Mouse (Mus musculus) thymus, adult 2 months (tissue): ENCODE results near the gene Inhbc. TPM values are rescaled to one million over a fixed set of nuclear protein-coding genes. Genes with fewer than 3 reads are reported as not detected.
"Not testable (repeated sequence)": the region's sequence is repeated elsewhere in the genome, so short reads cannot be mapped to it uniquely, and the experiment has no call there.

Experiments used
- DNase-seq: peaks from one replicate; pipeline ENCODE4 v3.0.0; 2021
- H3K27ac ChIP-seq: fragments of 200-500 bp; 2 replicates; pipeline ENCODE4 v1.5.1; 2012; ENCODE audit warnings: low read length, control low read depth; ENCODE audit not compliant: control insufficient read depth, insufficient read depth
- H3K27me3 ChIP-seq: fragments of 200-500 bp; 2 replicates; pipeline ENCODE4 v1.6.1; 2012; ENCODE audit warnings: mild to moderate bottlenecking, low read length, moderate library complexity, mixed read lengths; ENCODE audit not compliant: control insufficient read depth, insufficient read depth
- H3K36me3 ChIP-seq: fragments of 200-500 bp; 2 replicates; pipeline ENCODE4 v1.6.1; 2012; ENCODE audit warnings: mild to moderate bottlenecking, low read length, moderate library complexity; ENCODE audit not compliant: control insufficient read depth, insufficient read depth
- H3K4me1 ChIP-seq: fragments of 200-500 bp; replicated peaks from 2 replicates; pipeline ENCODE4 v1.6.1; 2012; ENCODE audit warnings: low read length; ENCODE audit not compliant: control insufficient read depth, insufficient read depth
- H3K4me3 ChIP-seq: fragments of 200-500 bp; 2 replicates; pipeline ENCODE4 v1.5.1; 2012; ENCODE audit warnings: mild to moderate bottlenecking, low read length, control low read depth, moderate library complexity; ENCODE audit not compliant: control insufficient read depth, insufficient read depth
- CTCF ChIP-seq: fragments of 200-500 bp; IDR thresholded peaks from 2 replicates; pipeline ENCODE4 v1.5.1; 2012; ENCODE audit warnings: mild to moderate bottlenecking, control low read depth, low read length, moderate library complexity, borderline replicate concordance; ENCODE audit not compliant: control insufficient read depth, poor library complexity, insufficient read depth; ENCODE audit errors: extremely low read depth
- POLR2A ChIP-seq: fragments of 200-500 bp; IDR thresholded peaks from 2 replicates; pipeline ENCODE4 v1.6.1; 2012; ENCODE audit warnings: mild to moderate bottlenecking, low read length, control low read depth, moderate library complexity; ENCODE audit not compliant: control insufficient read depth, poor library complexity, insufficient read depth; ENCODE audit errors: extremely low read depth
- WGBS: fragments of 180-500 bp; shearing (Covaris S2); methylation state at CpG from one replicate; pipeline ENCODE4 v1.1.7; 2018; 5-methylcytosine and 5-hydroxymethylcytosine counted together
- polyA plus RNA-seq: library from polyadenylated mRNA; depleted of rRNA; stranded (reverse); fragments of >200 nt; gene quantifications from 2 replicates; pipeline ENCODE4 v1.2.3, GENCODE M21; 2012; rRNA removed

Gene Inhbc
- polyA plus RNA-seq, 1 experiment, result not detected

DNA sequence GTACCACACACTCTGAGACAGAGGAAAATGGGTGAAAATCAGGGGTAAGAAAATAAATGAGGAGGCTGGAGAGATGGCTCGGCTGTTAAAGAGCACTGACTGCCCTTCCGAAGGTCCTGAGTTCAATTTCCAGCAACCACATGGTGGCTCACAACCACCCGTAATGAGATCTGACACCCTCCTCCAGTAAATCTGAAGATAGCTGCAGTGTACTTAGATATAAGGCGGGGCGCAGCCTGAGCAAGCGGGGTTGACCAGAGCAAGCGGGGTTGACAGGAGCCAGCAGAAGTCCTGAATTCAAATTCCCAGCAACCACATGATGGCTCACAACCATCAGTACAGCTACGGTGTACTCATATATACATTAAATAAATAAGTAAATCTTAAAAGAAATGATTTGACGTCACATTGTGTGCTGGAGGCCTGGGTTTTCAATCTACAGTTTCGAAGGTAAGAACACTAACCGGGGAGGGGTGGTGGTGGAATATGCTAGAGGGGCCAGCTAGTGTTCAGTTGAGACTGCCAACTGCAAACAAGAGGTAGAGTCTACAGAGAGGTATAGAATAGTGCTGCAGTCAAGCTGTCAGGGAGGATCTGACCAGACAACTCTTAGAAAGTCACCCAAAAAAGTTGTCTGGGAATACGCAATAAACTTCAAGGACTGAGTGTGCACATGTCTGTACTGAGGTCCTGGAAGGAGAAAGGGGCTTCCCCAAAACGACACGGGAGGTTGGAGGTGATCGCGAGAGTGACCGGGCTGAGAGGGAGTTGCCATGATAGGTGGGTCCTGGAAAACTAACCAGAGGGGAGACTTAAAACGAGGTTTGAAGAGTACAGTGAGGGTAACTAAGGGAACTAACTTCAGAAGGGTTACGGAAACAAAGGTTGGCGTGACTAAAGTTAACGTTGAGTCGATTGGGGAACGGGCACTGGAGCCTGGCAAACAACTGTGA lies 59.4 kb downstream of the Inhbc start:
- TF ChIP-seq CTCF (no peak), POLR2A (no peak)
- Histone ChIP-seq H3K4me3 (peak overlapping the region; percentile 93), H3K27ac (no peak overlapping the region), H3K4me1 (0 out of 2 replicates have a peak, but pooled peaks cover 4% of the 10 kb centered on the region), H3K36me3 (peaks cover 28% of the 10 kb centered on the region), H3K27me3 (no peaks in the 10 kb centered on the region)
- 40% methylated on average over 23 of the region's 23 CpGs for WGBS
- DNase-seq, result no peak

GRCm38 (mm10) chr10:127309167-127309566 lies 61.1 kb downstream of the Inhbc start:
- not testable (repeated sequence) for H3K4me3 ChIP-seq, DNase-seq, H3K4me1 ChIP-seq, H3K27me3 ChIP-seq, H3K27ac ChIP-seq
- WGBS, result 94% methylated on average over 3 of the region's 3 CpGs
- peaks cover 38% of the 10 kb centered on the region for H3K36me3 ChIP-seq

Other genes starting within 250 kb of the Inhbc start
- 97.0 and 106 TPM in 2 replicates for gene Os9, start 249.3 kb downstream of the Inhbc start, polyA plus RNA-seq
- 196 and 239 TPM in 2 replicates for gene B4galnt1, start 205.2 kb downstream of the Inhbc start, polyA plus RNA-seq
- gene Slc26a10, start 189.8 kb downstream of the Inhbc start, polyA plus RNA-seq, result 3.6 and 6.4 TPM in 2 replicates
- 4.2 and 5.6 TPM in 2 replicates for gene Arhgef25, start 180.3 kb downstream of the Inhbc start, polyA plus RNA-seq
- gene Dtx3, start 174.7 kb downstream of the Inhbc start, polyA plus RNA-seq, result 222 and 263 TPM in 2 replicates
- 34.4 and 36.1 TPM in 2 replicates for gene Pip4k2c, start 158.8 kb downstream of the Inhbc start, polyA plus RNA-seq
- gene Kif5a, start 107.1 kb downstream of the Inhbc start, polyA plus RNA-seq, result 1.2 and 1.5 TPM in 2 replicates
- 168 and 200 TPM in 2 replicates for gene Dctn2, start 104.1 kb downstream of the Inhbc start, polyA plus RNA-seq
- 124 and 151 TPM in 2 replicates for gene Mbd6, start 81.4 kb downstream of the Inhbc start, polyA plus RNA-seq
- 65.8 and 77.2 TPM in 2 replicates for gene Mars, start 58.6 kb downstream of the Inhbc start, polyA plus RNA-seq
- 105 and 111 TPM in 2 replicates for gene Arhgap9, start 48.5 kb downstream of the Inhbc start, polyA plus RNA-seq
- gene Gli1, start 28.5 kb downstream of the Inhbc start, polyA plus RNA-seq, result 0.61 and 0.77 TPM in 2 replicates
- gene Inhbe, start 16.0 kb downstream of the Inhbc start, polyA plus RNA-seq, result 0.04 TPM in 1 of 2 replicates, not detected in the other
- gene R3hdm2, start 9.9 kb upstream of the Inhbc start, polyA plus RNA-seq, result 135 and 149 TPM in 2 replicates
- gene Stac3, start 131.3 kb upstream of the Inhbc start, polyA plus RNA-seq, result 2.2 and 3.9 TPM in 2 replicates
- gene Ndufa4l2, start 144.5 kb upstream of the Inhbc start, polyA plus RNA-seq, result 6.2 and 13.5 TPM in 2 replicates
- 171 and 198 TPM in 2 replicates for gene Shmt2, start 152.0 kb upstream of the Inhbc start, polyA plus RNA-seq
- gene Nxph4, start 164.1 kb upstream of the Inhbc start, polyA plus RNA-seq, result 0.06 and 0.20 TPM in 2 replicates